Mouse (Mus musculus): Measurements from ENCODE around the gene Mybpc1.

Gene Mybpc1

GRCm38 (mm10) chr10:88494959-88495587 lies 109.9 kb downstream of the Mybpc1 start:
- DNase-seq (ENCODE audit: low read depth, low spot score), result no peak

DNA sequence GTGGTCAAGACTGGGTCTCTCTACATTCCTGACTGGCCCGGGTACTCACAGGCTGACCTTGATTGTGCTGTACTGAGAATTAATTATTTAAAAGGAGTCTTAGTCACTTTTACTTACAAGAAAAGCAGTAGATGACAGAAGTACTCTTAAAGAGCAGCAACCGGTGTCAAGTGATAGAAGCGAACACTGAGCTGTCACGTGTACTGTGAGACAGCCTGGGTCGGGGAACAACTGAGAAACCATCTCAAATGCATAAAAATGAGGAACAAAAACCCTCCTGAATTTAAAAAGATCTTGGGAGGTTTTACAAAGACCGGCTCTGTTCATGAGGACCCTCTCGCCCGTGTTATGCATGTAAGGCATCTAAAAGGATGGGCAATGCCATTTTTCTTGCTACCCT lies 112.3 kb downstream of the Mybpc1 start:
- DNase-seq (ENCODE audit: low read depth, low spot score), result no peak

DNA sequence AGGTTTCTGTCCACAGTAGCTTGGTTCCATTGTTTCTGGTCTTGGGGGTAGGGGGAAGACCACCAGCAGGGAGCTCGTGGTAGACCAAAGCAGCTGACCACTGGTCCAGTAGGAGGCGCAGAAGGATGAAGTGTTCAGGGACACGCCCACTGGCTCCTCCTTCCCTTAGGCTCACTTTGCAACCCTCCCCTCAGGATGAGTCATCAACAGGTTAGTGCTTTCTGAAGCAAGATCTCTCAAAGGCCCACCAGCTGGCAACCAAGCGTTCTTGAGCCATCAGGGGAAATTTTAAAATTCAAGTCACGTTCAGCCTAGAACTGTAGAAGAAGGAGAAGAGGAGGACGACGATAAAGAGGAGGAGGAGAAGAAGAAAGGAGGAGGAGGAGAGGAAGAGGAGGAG lies 113.3 kb downstream of the Mybpc1 start:
- DNase-seq (ENCODE audit: low read depth, low spot score), result peak; percentile 78

DNA sequence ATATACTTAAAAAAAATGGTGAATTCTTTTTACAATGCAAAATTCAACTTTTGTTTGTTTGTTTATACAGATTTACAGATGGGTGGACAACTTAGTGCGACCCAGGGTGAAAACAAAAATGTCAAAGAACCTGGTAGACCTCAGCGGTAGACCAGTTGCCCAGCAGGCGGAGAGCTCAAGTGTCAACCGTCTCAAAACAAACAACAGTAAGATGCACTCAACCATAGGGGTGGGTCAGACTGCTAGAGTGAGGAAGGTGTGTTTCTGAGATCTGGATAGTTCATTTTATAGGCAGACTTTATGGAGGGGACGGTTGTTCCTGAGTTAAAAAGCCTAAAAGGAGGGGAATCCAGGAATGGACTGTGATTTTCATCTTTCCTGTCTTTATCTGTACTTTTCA lies 116.3 kb downstream of the Mybpc1 start:
- no peak for DNase-seq (ENCODE audit: low read depth, low spot score)

DNA sequence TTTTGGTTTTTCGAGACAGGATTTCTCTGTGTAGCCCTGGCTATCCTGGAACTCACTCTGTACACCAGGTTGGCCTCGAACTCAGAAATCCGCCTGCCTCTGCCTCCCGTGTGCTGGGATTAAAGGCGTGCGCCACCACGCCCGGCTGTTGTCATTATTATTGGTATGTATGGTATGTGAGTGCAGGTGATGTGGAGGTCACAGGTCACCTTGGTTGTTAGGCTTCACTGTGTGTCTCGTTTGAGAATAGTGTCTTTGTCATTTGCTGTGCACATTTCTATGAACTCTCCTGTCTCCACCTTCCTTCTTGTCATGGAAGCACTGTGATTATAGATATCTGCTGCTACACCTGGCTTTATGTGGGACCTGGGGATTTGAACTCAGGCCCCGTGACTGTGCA lies 122.1 kb downstream of the Mybpc1 start:
- peak; percentile 72 for DNase-seq (ENCODE audit: low read depth, low spot score)

Data from ES-CJ7 (cell line).